Mouse (Mus musculus): ENCODE data around the gene Dact1. TPM values are rescaled to one million over a fixed set of nuclear protein-coding genes. Genes with fewer than 3 reads are reported as not detected.
A peak's percentile ranks its signal among the peaks of the same experiment; 100 is the strongest.

The Dact1 gene
- polyA plus RNA-seq, 1 experiment from 2014 or later: 9.7 TPM

GRCm38 (mm10) chr12:71339142-71339848 lies 29.6 kb downstream of the Dact1 start:
- H3K4me1 ChIP-seq: peaks cover 60% of the 10 kb centered on the region
- no peaks in the 10 kb centered on the region for H3K36me3 ChIP-seq
- 40% methylated on average over 16 of the region's 16 CpGs for WGBS
- H3K4me3 ChIP-seq: no peak overlapping the region
- H3K4me2 ChIP-seq: peak overlapping the region; percentile 26
- H3K9ac ChIP-seq: no peak overlapping the region
- no peaks in the 10 kb centered on the region for H3K27me3 ChIP-seq (replicated peaks)
- 0 out of 2 replicates have a peak overlapping the region, but pooled peaks have one; percentile 32 for H3K27ac ChIP-seq (replicated peaks)
- no peak for ATAC-seq (ENCODE audit: extremely low read depth, insufficient number of reproducible peaks, low FRiP score, low TSS enrichment)
- no peaks in the 10 kb centered on the region for H3K9me3 ChIP-seq

- Histone ChIP-seq H3K36me3 (no peaks in the 10 kb centered on the region), H3K27me3 (replicated peaks) (no peaks in the 10 kb centered on the region), H3K9ac (no peak overlapping the region), H3K4me2 (peak overlapping the region; percentile 59), H3K4me3 (peak overlapping the region; percentile 21; the same call in 1 of the 2 replicates), H3K9me3 (no peaks in the 10 kb centered on the region), H3K4me1 (peaks cover 44% of the 10 kb centered on the region), H3K27ac (replicated peaks) (no peak overlapping the region)
- ATAC-seq (ENCODE audit: extremely low read depth, insufficient number of reproducible peaks, low FRiP score, low TSS enrichment): no peak
- 37% methylated on average over 13 of the region's 13 CpGs for WGBS
These were observed 32.7 kb downstream of the Dact1 start for GRCm38 (mm10) chr12:71342397-71342796.

GRCm38 (mm10) chr12:71345471-71345870 lies 35.8 kb downstream of the Dact1 start:
- Histone ChIP-seq H3K27ac (replicated peaks) (0 out of 2 replicates have a peak overlapping the region, but pooled peaks have one; percentile 34), H3K4me2 (no peak overlapping the region), H3K27me3 (replicated peaks) (no peaks in the 10 kb centered on the region), H3K4me1 (peaks cover 16% of the 10 kb centered on the region; the same call in 1 of the 2 replicates), H3K9me3 (no peaks in the 10 kb centered on the region), H3K9ac (no peak overlapping the region), H3K4me3 (no peak overlapping the region), H3K36me3 (no peaks in the 10 kb centered on the region)
- no peak for ATAC-seq (ENCODE audit: extremely low read depth, insufficient number of reproducible peaks, low FRiP score, low TSS enrichment)
- 59% methylated on average over 7 of the region's 7 CpGs for WGBS

GRCm38 (mm10) chr12:71346071-71346470 lies 36.4 kb downstream of the Dact1 start:
- H3K36me3 ChIP-seq: no peaks in the 10 kb centered on the region
- ATAC-seq (ENCODE audit: extremely low read depth, insufficient number of reproducible peaks, low FRiP score, low TSS enrichment): no peak
- H3K27me3 ChIP-seq (replicated peaks): no peaks in the 10 kb centered on the region
- 36% methylated on average over 5 of the region's 5 CpGs for WGBS
- peak overlapping the region; percentile 7; the same call in 1 of the 2 replicates for H3K4me2 ChIP-seq
- H3K4me1 ChIP-seq: peaks cover 14% of the 10 kb centered on the region; the same call in 1 of the 2 replicates
- no peaks in the 10 kb centered on the region for H3K9me3 ChIP-seq
- no peak overlapping the region for H3K4me3 ChIP-seq
- H3K9ac ChIP-seq: no peak overlapping the region
- 0 out of 2 replicates have a peak overlapping the region, but pooled peaks have one; percentile 34 for H3K27ac ChIP-seq (replicated peaks)

- Histone ChIP-seq H3K9ac (no peak overlapping the region), H3K27ac (replicated peaks) (no peak overlapping the region), H3K9me3 (no peaks in the 10 kb centered on the region), H3K36me3 (no peaks in the 10 kb centered on the region), H3K27me3 (replicated peaks) (no peaks in the 10 kb centered on the region), H3K4me2 (no peak overlapping the region), H3K4me3 (no peak overlapping the region), H3K4me1 (peaks cover 12% of the 10 kb centered on the region; the same call in 1 of the 2 replicates)
- WGBS: 71% methylated on average over 8 of the region's 8 CpGs
- ATAC-seq (ENCODE audit: extremely low read depth, insufficient number of reproducible peaks, low FRiP score, low TSS enrichment): no peak
These were observed 38.8 kb downstream of the Dact1 start for GRCm38 (mm10) chr12:71348401-71348896.

- no peak for ATAC-seq (ENCODE audit: extremely low read depth, insufficient number of reproducible peaks, low FRiP score, low TSS enrichment)
- no peak overlapping the region for H3K9ac ChIP-seq
- no peak overlapping the region for H3K27ac ChIP-seq (replicated peaks)
- no peak overlapping the region for H3K4me2 ChIP-seq
- WGBS: 86% methylated on average over 2 of the region's 2 CpGs
- no peaks in the 10 kb centered on the region for H3K27me3 ChIP-seq (replicated peaks)
- H3K4me3 ChIP-seq: no peak overlapping the region
- peaks cover 12% of the 10 kb centered on the region; the same call in 1 of the 2 replicates for H3K4me1 ChIP-seq
- H3K9me3 ChIP-seq: no peaks in the 10 kb centered on the region
- no peaks in the 10 kb centered on the region for H3K36me3 ChIP-seq
These were observed 40.4 kb downstream of the Dact1 start for GRCm38 (mm10) chr12:71350077-71350476.

- H3K27ac ChIP-seq (replicated peaks): no peak overlapping the region
- H3K27me3 ChIP-seq (replicated peaks): no peaks in the 10 kb centered on the region
- no peaks in the 10 kb centered on the region for H3K9me3 ChIP-seq
- H3K9ac ChIP-seq: no peak overlapping the region
- 0 out of 2 replicates have a peak, but pooled peaks cover 3% of the 10 kb centered on the region for H3K4me1 ChIP-seq
- no peaks in the 10 kb centered on the region for H3K36me3 ChIP-seq
- H3K4me2 ChIP-seq: no peak overlapping the region
- 65% methylated on average over 10 of the region's 10 CpGs for WGBS
- ATAC-seq (ENCODE audit: extremely low read depth, insufficient number of reproducible peaks, low FRiP score, low TSS enrichment): no peak
- no peak overlapping the region for H3K4me3 ChIP-seq
These were observed 45.0 kb downstream of the Dact1 start for GRCm38 (mm10) chr12:71354656-71355055.

- no peaks in the 10 kb centered on the region for H3K36me3 ChIP-seq
- H3K9ac ChIP-seq: no peak overlapping the region
- no peak overlapping the region for H3K27ac ChIP-seq (replicated peaks)
- no peak overlapping the region for H3K4me2 ChIP-seq
- H3K4me3 ChIP-seq: no peak overlapping the region
- H3K9me3 ChIP-seq: no peaks in the 10 kb centered on the region
- H3K4me1 ChIP-seq: peaks cover 7% of the 10 kb centered on the region
- no peak for ATAC-seq (ENCODE audit: extremely low read depth, insufficient number of reproducible peaks, low FRiP score, low TSS enrichment)
- WGBS: 78% methylated on average over 3 of the region's 3 CpGs
- no peaks in the 10 kb centered on the region for H3K27me3 ChIP-seq (replicated peaks)
These were observed 45.4 kb downstream of the Dact1 start for GRCm38 (mm10) chr12:71355092-71355491.

- H3K27me3 ChIP-seq (replicated peaks): no peaks in the 10 kb centered on the region
- H3K9me3 ChIP-seq: no peaks in the 10 kb centered on the region
- WGBS: 85% methylated on average over 7 of the region's 7 CpGs
- H3K4me3 ChIP-seq: no peak overlapping the region
- H3K4me1 ChIP-seq: peaks cover 33% of the 10 kb centered on the region
- H3K9ac ChIP-seq: no peak overlapping the region
- no peak for ATAC-seq (ENCODE audit: extremely low read depth, insufficient number of reproducible peaks, low FRiP score, low TSS enrichment)
- no peaks in the 10 kb centered on the region for H3K36me3 ChIP-seq
- no peak overlapping the region for H3K27ac ChIP-seq (replicated peaks)
- no peak overlapping the region for H3K4me2 ChIP-seq
These were observed 51.9 kb downstream of the Dact1 start for GRCm38 (mm10) chr12:71361616-71362015.

- Histone ChIP-seq H3K36me3 (no peaks in the 10 kb centered on the region), H3K4me3 (no peak overlapping the region), H3K9ac (no peak overlapping the region), H3K4me2 (no peak overlapping the region), H3K9me3 (no peaks in the 10 kb centered on the region), H3K27ac (replicated peaks) (no peak overlapping the region), H3K4me1 (peaks cover 33% of the 10 kb centered on the region), H3K27me3 (replicated peaks) (no peaks in the 10 kb centered on the region)
- ATAC-seq (ENCODE audit: extremely low read depth, insufficient number of reproducible peaks, low FRiP score, low TSS enrichment): no peak
- WGBS: 86% methylated on average over 8 of the region's 8 CpGs
These were observed 52.7 kb downstream of the Dact1 start for GRCm38 (mm10) chr12:71362425-71362824.

- Histone ChIP-seq H3K36me3 (no peaks in the 10 kb centered on the region), H3K9me3 (no peaks in the 10 kb centered on the region), H3K9ac (no peak overlapping the region), H3K27me3 (replicated peaks) (peaks cover 6% of the 10 kb centered on the region; the same call in 1 of the 2 replicates), H3K4me3 (no peak overlapping the region), H3K27ac (replicated peaks) (no peak overlapping the region), H3K4me1 (peaks cover 41% of the 10 kb centered on the region), H3K4me2 (no peak overlapping the region)
- ATAC-seq (ENCODE audit: extremely low read depth, insufficient number of reproducible peaks, low FRiP score, low TSS enrichment): no peak
- WGBS: 33% methylated on average over 7 of the region's 7 CpGs
These were observed 54.4 kb downstream of the Dact1 start for GRCm38 (mm10) chr12:71364106-71364505.

- Histone ChIP-seq H3K9ac (no peak overlapping the region), H3K9me3 (no peaks in the 10 kb centered on the region), H3K4me2 (no peak overlapping the region), H3K27ac (replicated peaks) (no peak overlapping the region), H3K36me3 (no peaks in the 10 kb centered on the region), H3K27me3 (replicated peaks) (peaks cover 6% of the 10 kb centered on the region; the same call in 1 of the 2 replicates), H3K4me3 (no peak overlapping the region), H3K4me1 (peaks cover 42% of the 10 kb centered on the region)
- 85% methylated on average over 3 of the region's 3 CpGs for WGBS
- ATAC-seq (ENCODE audit: extremely low read depth, insufficient number of reproducible peaks, low FRiP score, low TSS enrichment): no peak
These were observed 54.8 kb downstream of the Dact1 start for GRCm38 (mm10) chr12:71364531-71364930.

All from heart, embryonic 13.5 days (tissue).